Mouse (Mus musculus) erythroid progenitor cell, adult 5-6 weeks (primary cell): ENCODE data around the gene Simc1. TPM values are rescaled to one million over a fixed set of nuclear protein-coding genes. Genes with fewer than 3 reads are reported as not detected.

Experiments
- ATAC-seq: replicated peaks from 2 replicates; pipeline ENCODE4 v1.8.0; 2016; ENCODE audit warnings: moderate number of reproducible peaks, mild to moderate bottlenecking, moderate TSS enrichment, inconsistent platforms; ENCODE audit not compliant: poor library complexity, low FRiP score, severe bottlenecking
- total RNA-seq, 2 experiments: library from RNA; stranded (forward) in 1 of 2; stranded (reverse) in 1 of 2; fragments of 150-400 nt in 1 of 2; fragments of 186-747, 209-891 nt in 1 of 2; gene quantifications; 2 replicates each; pipeline versions ENCODE4 v1.2.3 to v1.2.4; 2015 to 2017; ENCODE audit warnings: low replicate concordance in 2 of 2

Gene Simc1
- total RNA-seq, 2 experiments from 2014 or later: 8.8 to 15.1 TPM

- no peak for ATAC-seq
Measured at GRCm38 (mm10) chr13:54527140-54527539, 23.6 kb downstream of the Simc1 start.

- ATAC-seq: no peak
Measured at GRCm38 (mm10) chr13:54532134-54532533, 28.6 kb downstream of the Simc1 start.

GRCm38 (mm10) chr13:54548036-54548435 is 44.5 kb downstream of the Simc1 start:
- no peak for ATAC-seq

GRCm38 (mm10) chr13:54556176-54556575 is 52.6 kb downstream of the Simc1 start:
- ATAC-seq: no peak

- ATAC-seq: no peak
Measured at GRCm38 (mm10) chr13:54556796-54557195, 53.2 kb downstream of the Simc1 start.

- no peak for ATAC-seq
Measured at GRCm38 (mm10) chr13:54557652-54558051, 54.1 kb downstream of the Simc1 start.

GRCm38 (mm10) chr13:54559656-54560055 is 56.1 kb downstream of the Simc1 start:
- ATAC-seq: no peak

- ATAC-seq: no peak
Measured at GRCm38 (mm10) chr13:54560608-54561007, 57.0 kb downstream of the Simc1 start.

- ATAC-seq: no peak
Measured at GRCm38 (mm10) chr13:54562562-54562961, 59.0 kb downstream of the Simc1 start.

- no peak for ATAC-seq
Measured at GRCm38 (mm10) chr13:54564232-54565200, 60.9 kb downstream of the Simc1 start.

- peak; percentile 98 for ATAC-seq
Measured at GRCm38 (mm10) chr13:54565201-54565581, 61.6 kb downstream of the Simc1 start, which contains the start of gene 4833439L19Rik. 4833439L19Rik (minus strand) TSS chr13:54565435.

- peak; percentile 75 for ATAC-seq
Measured at GRCm38 (mm10) chr13:54565594-54566345, 62.2 kb downstream of the Simc1 start.

GRCm38 (mm10) chr13:54568380-54568779 is 64.8 kb downstream of the Simc1 start:
- no peak for ATAC-seq

- no peak for ATAC-seq
Measured at GRCm38 (mm10) chr13:54569282-54569681, 65.7 kb downstream of the Simc1 start.

GRCm38 (mm10) chr13:54570736-54571135 is 67.2 kb downstream of the Simc1 start:
- ATAC-seq: no peak

- ATAC-seq: no peak
Measured at GRCm38 (mm10) chr13:54571637-54572036, 68.1 kb downstream of the Simc1 start.

- ATAC-seq: no peak
Measured at GRCm38 (mm10) chr13:54572621-54573020, 69.0 kb downstream of the Simc1 start.

- ATAC-seq: peak; percentile 31; the same call in 1 of the 2 replicates
Measured at GRCm38 (mm10) chr13:54574854-54575481, 71.4 kb downstream of the Simc1 start, which contains the start of gene Arl10. Arl10 (plus strand) TSS chr13:54575015.

- no peak for ATAC-seq
Measured at GRCm38 (mm10) chr13:54575489-54575888, 71.9 kb downstream of the Simc1 start.
